Mouse (Mus musculus) cerebellum, postnatal 4 days (tissue): ENCODE measurements at regions not wholly inside any gene's neighbourhood (a gene's known extent, or its start where the extent isn't known, plus 50 kb on each side); places are given as distances from the start of the nearest gene placed in this dataset.

Experiments used
- DNase-seq, 2 experiments: peaks; one replicate each; pipeline ENCODE4 v3.0.0; 2022; ENCODE audit warnings: low spot score in 2 of 2, mixed read lengths in 1 of 2

GRCm38 (mm10) chr2:40000456-40000855 lies 774.2 kb upstream of the Ppp6c start:
- DNase-seq = peak in 1 of 2 experiments; percentile 15
